Mouse (Mus musculus): ENCODE measurements around the gene 1700069L16Rik.

1700069L16Rik gene

DNA sequence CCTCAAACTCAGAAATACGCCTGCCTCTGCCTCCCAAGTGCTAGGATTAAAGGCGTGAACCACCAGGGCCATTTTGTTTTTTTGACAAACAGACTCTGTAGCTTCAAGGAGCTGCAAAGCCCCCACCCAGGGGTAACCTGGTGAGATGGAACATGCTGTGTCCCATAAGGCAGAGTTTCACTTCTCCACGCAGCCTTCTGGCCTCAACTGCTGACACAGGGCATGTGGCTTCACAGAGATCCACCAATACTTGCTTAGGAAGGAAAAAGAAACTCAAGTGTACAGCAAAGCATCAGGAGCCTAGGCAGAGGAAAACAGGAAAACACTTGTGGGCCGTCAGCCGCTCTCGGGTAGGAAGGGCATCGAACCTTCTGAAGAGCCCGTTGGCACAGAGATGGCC is 77.4 kb downstream of the 1700069L16Rik start:
- intact Hi-C loops (cut with DNase I): no loop called here

- intact Hi-C loops (cut with DNase I): no loop called here
Observed at GRCm38 (mm10) chr5:113644520-113644919, 80.1 kb downstream of the 1700069L16Rik start.

DNA sequence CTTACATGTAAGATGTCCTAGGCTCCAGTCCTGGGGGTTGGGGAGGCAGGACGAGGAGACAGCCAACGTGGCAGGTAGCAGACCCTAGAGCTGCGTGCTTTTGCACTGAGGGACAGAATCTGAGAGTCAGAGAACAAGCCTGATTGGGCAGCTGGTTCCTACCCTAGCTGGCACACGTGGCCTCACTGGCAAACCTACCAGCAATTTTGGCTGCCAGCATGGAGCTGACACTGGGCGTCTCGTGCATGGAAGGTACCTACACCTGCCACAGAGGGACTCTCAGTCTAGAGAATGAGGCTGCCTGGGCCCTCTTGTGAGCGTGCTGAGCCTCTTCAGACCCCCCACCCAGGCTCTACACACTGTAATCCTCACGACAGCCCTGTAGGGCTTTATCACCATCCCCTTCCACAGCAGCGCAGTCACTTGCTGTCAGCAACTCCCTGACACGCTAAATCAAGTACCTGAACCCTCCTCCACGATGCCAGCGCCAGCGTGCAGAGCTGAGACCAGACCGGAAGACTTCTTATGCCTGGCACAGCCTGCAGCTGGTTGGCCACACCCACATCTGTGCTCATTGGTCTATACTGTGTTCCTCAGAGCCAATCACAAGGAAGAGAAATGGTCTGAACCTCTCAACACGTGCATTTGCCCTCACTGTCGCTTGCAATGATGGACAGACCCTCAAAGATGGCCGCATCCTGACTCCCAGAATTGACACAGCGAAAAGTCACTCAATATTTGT is 81.3 kb downstream of the 1700069L16Rik start:
- intact Hi-C loops (cut with DNase I): no loop called here

Measured in adrenal gland (tissue).